Mouse (Mus musculus) cerebellum, adult 2 months (tissue): ENCODE data around the gene Txnrd2.

Experiments
- CTCF ChIP-seq: fragments of 200-500 bp; IDR thresholded peaks from 2 replicates; pipeline ENCODE4 v1.5.1; 2011; ENCODE audit warnings: low read depth, mild to moderate bottlenecking, control low read depth, low read length, moderate library complexity, borderline replicate concordance; ENCODE audit not compliant: insufficient read depth
- POLR2A ChIP-seq: fragments of 200-500 bp; IDR thresholded peaks from 2 replicates; pipeline ENCODE4 v1.6.1; 2011; ENCODE audit warnings: low read length, control low read depth, borderline replicate concordance; ENCODE audit not compliant: insufficient read depth

DNA sequence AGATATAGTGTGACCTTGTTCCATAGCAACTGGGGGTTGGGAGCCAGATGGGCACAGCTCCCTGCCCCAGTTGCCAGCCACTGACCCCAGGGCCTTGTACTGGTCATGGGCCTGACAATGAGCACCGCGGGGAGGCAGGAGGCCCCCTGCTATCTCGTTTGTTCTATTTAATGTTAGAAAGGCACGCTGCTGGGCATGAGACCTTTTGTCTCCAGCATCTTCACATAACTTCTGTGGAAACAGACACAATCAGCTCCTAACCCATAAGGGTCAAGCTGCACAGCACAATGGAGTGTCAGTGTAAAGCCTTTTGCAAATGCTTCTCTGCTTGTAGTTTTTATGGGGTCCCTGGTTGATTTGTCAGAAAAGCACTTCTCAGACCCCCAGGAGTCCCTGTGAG is 58.2 kb downstream of the Txnrd2 start:
- TF ChIP-seq CTCF: no peak
- TF ChIP-seq POLR2A: no peak
